Mouse (Mus musculus) kidney, postnatal 0 days (tissue): Measurements from ENCODE around the gene Ap5b1. TPM values are rescaled to one million over a fixed set of nuclear protein-coding genes. Genes with fewer than 3 reads are reported as not detected.

Source experiments
- ATAC-seq: fragments of 200-750 bp; cut with Nextera tagmentation; replicated peaks from 2 replicates; pipeline ENCODE4 v1.8.0; 2017; ENCODE audit warnings: low read depth, moderate number of reproducible peaks, moderate TSS enrichment, moderate library complexity; ENCODE audit not compliant: low FRiP score
- DNase-seq: peaks from one replicate; pipeline ENCODE4 v3.0.0-alpha.2; 2016; ENCODE audit warnings: low spot score
- H3K27ac ChIP-seq: fragments of 300-500 bp; sonication (generic); 2 replicates; pipeline ENCODE4 v1.5.1; 2014; ENCODE audit warnings: mild to moderate bottlenecking
- H3K27me3 ChIP-seq: fragments of 300-500 bp; sonication (generic); 2 replicates; pipeline ENCODE4 v1.6.1; 2014; ENCODE audit warnings: low read length, mixed read lengths; ENCODE audit not compliant: insufficient read depth
- H3K36me3 ChIP-seq: fragments of 300-500 bp; sonication (generic); 2 replicates; pipeline ENCODE4 v1.6.1; 2014; ENCODE audit warnings: low read length, mixed read lengths; ENCODE audit not compliant: insufficient read depth
- H3K4me1 ChIP-seq: fragments of 300-500 bp; sonication (generic); replicated peaks from 2 replicates; pipeline ENCODE4 v1.6.1; 2014; ENCODE audit warnings: antibody characterized with exemption, low read length, mixed read lengths; ENCODE audit not compliant: insufficient read depth
- H3K4me2 ChIP-seq: fragments of 300-500 bp; sonication (generic); 2 replicates; pipeline ENCODE4 v1.6.1; 2014; ENCODE audit warnings: mild to moderate bottlenecking, low read length, moderate library complexity, mixed read lengths
- H3K4me3 ChIP-seq: fragments of 300-500 bp; sonication (generic); replicated peaks from 2 replicates; pipeline ENCODE4 v1.5.1; 2014; ENCODE audit warnings: low read depth, low read length
- H3K9ac ChIP-seq: fragments of 300-500 bp; sonication (generic); 2 replicates; pipeline ENCODE4 v1.6.1; 2014; ENCODE audit warnings: low read depth, low read length
- H3K9me3 ChIP-seq: fragments of 300-500 bp; sonication (generic); replicated peaks from 2 replicates; pipeline ENCODE4 v1.6.1; 2016; ENCODE audit warnings: low read length, inconsistent platforms, mixed read lengths
- CTCF ChIP-seq: IDR thresholded peaks from 2 replicates; pipeline ENCODE4 v1.5.1; 2016; ENCODE audit warnings: antibody characterized with exemption, low read depth, mild to moderate bottlenecking, moderate library complexity
- WGBS: fragments of 180-500 bp; shearing (Covaris S2); extraction: QIAGEN DNeasy Blood & Tissue Kit; methylation state at CpG from one replicate; pipeline ENCODE4 v1.1.7; 2014; 5-methylcytosine and 5-hydroxymethylcytosine counted together
- polyA plus RNA-seq: library from polyadenylated mRNA; unstranded; fragments of >200 nt; fragmentation: Nextera tagmentation; extraction: Ambion mirVana; gene quantifications from 2 replicates; pipeline ENCODE4 v1.2.1, GENCODE M21; 2015

The Ap5b1 gene
- polyA plus RNA-seq, 1 experiment from 2014 or later = 7.2 TPM

DNA sequence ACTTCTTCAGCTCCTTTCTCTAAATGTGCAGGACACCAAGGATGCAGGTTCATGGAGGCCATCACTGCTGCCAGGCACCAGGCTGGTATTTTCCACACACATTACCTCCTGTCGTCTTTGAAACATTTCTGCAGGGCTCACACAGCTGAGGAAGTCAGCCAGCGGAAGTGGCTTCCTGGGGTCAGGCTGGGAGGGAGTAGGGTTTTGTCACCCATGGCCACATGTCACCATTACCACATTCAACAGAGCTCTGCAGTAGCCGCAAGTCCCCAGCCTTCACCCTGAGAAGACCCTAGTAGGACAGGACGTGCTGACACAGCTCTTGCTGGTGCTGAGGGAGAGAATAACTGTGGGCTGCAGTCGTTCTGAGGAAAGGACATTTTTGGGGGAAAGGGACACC is 4.0 kb downstream of the Ap5b1 start:
- no peak for TF ChIP-seq CTCF
- no peak overlapping the region for H3K4me2 ChIP-seq
- H3K9ac ChIP-seq = no peak overlapping the region
- ATAC-seq (no peak), DNase-seq (no peak)
- WGBS = 65% methylated on average over 5 of the region's 5 CpGs
- H3K9me3 ChIP-seq = no peaks in the 10 kb centered on the region
- H3K27ac ChIP-seq = no peak overlapping the region
- H3K27me3 ChIP-seq = no peaks in the 10 kb centered on the region
- H3K4me1 ChIP-seq = peaks cover 9% of the 10 kb centered on the region; the same call in 1 of the 2 replicates
- no peak overlapping the region for H3K4me3 ChIP-seq
- H3K36me3 ChIP-seq = 0 out of 2 replicates have a peak, but pooled peaks cover 8% of the 10 kb centered on the region

DNA sequence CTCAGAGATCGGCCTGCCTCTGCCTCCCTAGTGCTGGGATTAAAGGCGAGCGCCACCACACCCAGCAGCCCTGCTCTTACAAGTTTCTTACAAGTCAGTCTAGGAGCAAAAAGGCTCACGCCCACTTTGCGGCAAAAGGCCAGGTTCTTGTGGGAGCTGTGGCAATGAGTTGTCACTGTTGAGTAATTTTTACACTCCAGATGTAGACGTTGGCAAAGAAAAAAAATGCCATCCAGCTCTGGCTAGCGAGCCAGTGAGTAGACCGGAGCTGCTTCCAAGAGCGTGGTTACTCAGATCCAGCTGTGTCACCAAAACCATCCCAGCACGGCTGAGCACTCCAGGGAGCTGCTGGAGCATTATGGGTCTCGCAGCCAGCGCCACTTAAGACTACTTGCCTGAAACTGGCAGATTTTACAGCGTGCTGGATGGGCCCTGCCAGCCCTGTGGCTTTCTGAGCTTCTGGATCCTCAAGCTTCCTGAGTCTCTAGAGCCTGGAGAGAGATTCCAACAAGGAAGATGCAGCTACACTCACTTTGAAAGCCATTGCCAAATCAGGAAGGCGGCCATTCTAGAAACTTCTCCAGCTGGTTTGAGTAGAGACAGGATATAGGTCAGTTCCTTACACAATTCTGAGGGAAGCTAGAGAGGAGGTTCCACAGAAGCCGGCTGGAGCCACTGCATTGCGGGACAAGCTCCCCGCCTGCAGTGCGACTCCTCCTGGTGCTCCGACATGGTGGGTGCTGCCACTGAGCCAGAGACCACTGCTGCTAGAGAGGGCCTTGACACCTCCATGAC is 4.7 kb downstream of the Ap5b1 start:
- TF ChIP-seq CTCF = no peak
- DNase-seq (no peak), ATAC-seq (no peak)
- H3K9ac ChIP-seq = no peak overlapping the region
- WGBS = 75% methylated on average over 19 of the region's 19 CpGs
- H3K4me3 ChIP-seq = no peak overlapping the region
- H3K36me3 ChIP-seq = 0 out of 2 replicates have a peak, but pooled peaks cover 8% of the 10 kb centered on the region
- H3K4me2 ChIP-seq = no peak overlapping the region
- peak overlapping the region; percentile 36; the same call in 1 of the 2 replicates for H3K27ac ChIP-seq
- no peaks in the 10 kb centered on the region for H3K9me3 ChIP-seq
- no peaks in the 10 kb centered on the region for H3K27me3 ChIP-seq
- peaks cover 5% of the 10 kb centered on the region; the same call in 1 of the 2 replicates for H3K4me1 ChIP-seq

GRCm38 (mm10) chr19:5575336-5575735 is 7.5 kb downstream of the Ap5b1 start:
- WGBS = 62% methylated on average over 1 of the region's 1 CpGs
- Histone ChIP-seq H3K9me3 (no peaks in the 10 kb centered on the region), H3K27ac (no peak overlapping the region), H3K36me3 (0 out of 2 replicates have a peak, but pooled peaks cover 2% of the 10 kb centered on the region), H3K4me2 (no peak overlapping the region), H3K9ac (no peak overlapping the region), H3K4me3 (no peak overlapping the region), H3K27me3 (no peaks in the 10 kb centered on the region), H3K4me1 (no peaks in the 10 kb centered on the region)
- ATAC-seq (no peak), DNase-seq (no peak)
- TF ChIP-seq CTCF = no peak

- no peaks in the 10 kb centered on the region for H3K36me3 ChIP-seq
- H3K27me3 ChIP-seq = no peaks in the 10 kb centered on the region
- H3K4me3 ChIP-seq = no peak overlapping the region
- H3K9ac ChIP-seq = no peak overlapping the region
- H3K4me1 ChIP-seq = no peaks in the 10 kb centered on the region
- H3K9me3 ChIP-seq = no peaks in the 10 kb centered on the region
- 75% methylated on average over 4 of the region's 4 CpGs for WGBS
- ATAC-seq (no peak), DNase-seq (no peak)
- TF ChIP-seq CTCF = no peak
- no peak overlapping the region for H3K4me2 ChIP-seq
- H3K27ac ChIP-seq = no peak overlapping the region
Observed at GRCm38 (mm10) chr19:5579971-5580370, 12.1 kb downstream of the Ap5b1 start.

DNA sequence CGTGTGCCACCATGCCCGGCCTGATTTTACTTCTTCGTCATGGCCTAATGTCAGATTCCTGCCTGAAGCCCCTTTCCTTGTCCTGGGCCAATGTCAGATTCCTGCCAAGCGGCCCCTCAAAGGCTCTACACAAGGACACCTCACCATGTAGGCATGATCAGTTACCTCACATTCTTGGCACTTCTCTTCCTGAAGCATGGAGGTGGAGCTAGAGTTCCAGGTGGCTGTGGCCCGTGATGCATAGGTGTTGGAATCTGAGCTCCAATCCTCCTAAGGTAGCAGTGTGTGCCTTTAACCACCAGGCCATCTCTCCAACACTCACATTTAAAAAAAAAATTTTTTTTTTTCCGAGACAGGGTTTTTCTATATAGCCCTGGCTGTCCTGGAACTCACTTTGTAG is 13.0 kb downstream of the Ap5b1 start:
- Histone ChIP-seq H3K9me3 (no peaks in the 10 kb centered on the region), H3K4me2 (no peak overlapping the region), H3K27me3 (no peaks in the 10 kb centered on the region), H3K4me1 (no peaks in the 10 kb centered on the region), H3K4me3 (no peak overlapping the region), H3K9ac (no peak overlapping the region), H3K36me3 (no peaks in the 10 kb centered on the region), H3K27ac (no peak overlapping the region)
- TF ChIP-seq CTCF = no peak
- WGBS = 83% methylated on average over 6 of the region's 6 CpGs
- ATAC-seq (no peak), DNase-seq (no peak)

GRCm38 (mm10) chr19:5581995-5582394 is 14.2 kb downstream of the Ap5b1 start:
- Histone ChIP-seq H3K27ac (no peak overlapping the region), H3K36me3 (no peaks in the 10 kb centered on the region), H3K27me3 (no peaks in the 10 kb centered on the region), H3K4me2 (no peak overlapping the region), H3K9ac (no peak overlapping the region), H3K4me1 (no peaks in the 10 kb centered on the region), H3K9me3 (no peaks in the 10 kb centered on the region), H3K4me3 (no peak overlapping the region)
- no peak for TF ChIP-seq CTCF
- no peak for DNase-seq
- 67% methylated on average over 2 of the region's 2 CpGs for WGBS
- ATAC-seq = no peak
